Mouse (Mus musculus) heart, postnatal 0 days (tissue): ENCODE measurements around the gene Rapgef2. TPM values are rescaled to one million over a fixed set of nuclear protein-coding genes. Genes with fewer than 3 reads are reported as not detected.

Experiments used
- ATAC-seq: fragments of 200-750 bp; cut with Nextera tagmentation; 2 replicates; pipeline ENCODE4 v1.8.0; 2017; ENCODE audit warnings: low read depth, moderate number of reproducible peaks, moderate library complexity; ENCODE audit not compliant: insufficient read depth
- DNase-seq: peaks from one replicate; pipeline ENCODE4 v3.0.0-alpha.2; 2016; ENCODE audit warnings: low spot score
- H3K27ac ChIP-seq: fragments of 300-500 bp; sonication (generic); 2 replicates; pipeline ENCODE4 v1.5.1; 2014; ENCODE audit warnings: low read depth, mild to moderate bottlenecking
- H3K27me3 ChIP-seq: fragments of 300-500 bp; sonication (generic); 2 replicates; pipeline ENCODE4 v1.6.1; 2014; ENCODE audit warnings: low read length, mixed read lengths; ENCODE audit not compliant: control insufficient read depth, insufficient read depth
- H3K36me3 ChIP-seq: fragments of 300-500 bp; sonication (generic); replicated peaks from 2 replicates; pipeline ENCODE4 v1.6.1; 2014; ENCODE audit warnings: low read length, mixed read lengths; ENCODE audit not compliant: control insufficient read depth, insufficient read depth
- H3K4me1 ChIP-seq: fragments of 300-500 bp; sonication (generic); 2 replicates; pipeline ENCODE4 v1.6.1; 2014; ENCODE audit warnings: antibody characterized with exemption; ENCODE audit not compliant: control insufficient read depth, insufficient read depth
- H3K4me2 ChIP-seq: fragments of 300-500 bp; sonication (generic); 2 replicates; pipeline ENCODE4 v1.6.1; 2014; ENCODE audit warnings: low read depth, mild to moderate bottlenecking, low read length, moderate library complexity
- H3K4me3 ChIP-seq: fragments of 300-500 bp; sonication (generic); 2 replicates; pipeline ENCODE4 v1.5.1; 2014; ENCODE audit warnings: low read depth, low read length
- H3K9ac ChIP-seq: fragments of 300-500 bp; sonication (generic); replicated peaks from 2 replicates; pipeline ENCODE4 v1.6.1; 2014; ENCODE audit warnings: low read depth, low read length, mixed read lengths
- H3K9me3 ChIP-seq: fragments of 300-500 bp; sonication (generic); replicated peaks from 2 replicates; pipeline ENCODE4 v1.6.1; 2016; ENCODE audit warnings: low read length; ENCODE audit not compliant: control insufficient read depth
- CTCF ChIP-seq: IDR thresholded peaks from 2 replicates; pipeline ENCODE4 v1.5.1; 2016; ENCODE audit warnings: antibody characterized with exemption, control low read depth, low read depth
- EP300 ChIP-seq: IDR thresholded peaks from 2 replicates; pipeline ENCODE4 v1.6.1; 2016; ENCODE audit warnings: antibody characterized with exemption, low read depth
- WGBS: fragments of 180-500 bp; shearing (Covaris S2); extraction: QIAGEN DNeasy Blood & Tissue Kit; methylation state at CpG from one replicate; pipeline ENCODE4 v1.1.7; 2014; 5-methylcytosine and 5-hydroxymethylcytosine counted together
- polyA plus RNA-seq: library from polyadenylated mRNA; unstranded; fragments of >200 nt; fragmentation: Nextera tagmentation; extraction: Ambion mirVana; gene quantifications from 2 replicates; pipeline ENCODE4 v1.2.1, GENCODE M21; 2015
- total RNA-seq: library from RNA; depleted of rRNA; stranded (reverse); fragments of >200 nt; gene quantifications from 2 replicates; pipeline ENCODE4 v1.2.3, GENCODE M21; 2014; ENCODE audit warnings: low replicate concordance; rRNA removed

Gene Rapgef2
- total RNA-seq = 28.8 and 30.3 TPM in 2 replicates
- polyA plus RNA-seq = 3.3 and 3.5 TPM in 2 replicates

GRCm38 (mm10) chr3:79286376-79287107 is at the start of gene Rapgef2:
TSS of gene Rapgef2 (minus strand) at chr3:79286517.
- Histone ChIP-seq H3K27ac (peak within 1 kb of the TSS; percentile 98), H3K36me3 (no peaks in the 10 kb centered on the region), H3K9me3 (no peaks in the 10 kb centered on the region), H3K27me3 (no peaks in the 10 kb centered on the region), H3K4me3 (peak within 1 kb of the TSS; percentile 94), H3K4me2 (peak within 1 kb of the TSS; percentile 88), H3K9ac (peak within 1 kb of the TSS; percentile 93), H3K4me1 (peaks cover 41% of the 10 kb centered on the region)
- ATAC-seq (peak; percentile 82), DNase-seq (peak; percentile 79)
- WGBS = under 1% methylated on average over 60 of the region's 97 CpGs
- TF ChIP-seq EP300 = no peak
- 0 out of 2 replicates have a peak, but pooled peaks have one; percentile 2 for TF ChIP-seq CTCF

GRCm38 (mm10) chr3:79333643-79334200 is 47.4 kb upstream of the Rapgef2 start:
- no peaks in the 10 kb centered on the region for H3K36me3 ChIP-seq
- WGBS = 56% methylated on average over 8 of the region's 8 CpGs
- no peaks in the 10 kb centered on the region for H3K27me3 ChIP-seq
- TF ChIP-seq CTCF (no peak), EP300 (no peak)
- no peak overlapping the region for H3K27ac ChIP-seq
- H3K4me1 ChIP-seq = no peaks in the 10 kb centered on the region
- no peaks in the 10 kb centered on the region for H3K9me3 ChIP-seq
- H3K9ac ChIP-seq = no peak overlapping the region
- ATAC-seq (no peak), DNase-seq (no peak)
- H3K4me2 ChIP-seq = no peak overlapping the region
- no peak overlapping the region for H3K4me3 ChIP-seq

- Histone ChIP-seq H3K27me3 (no peaks in the 10 kb centered on the region), H3K27ac (no peak overlapping the region), H3K36me3 (no peaks in the 10 kb centered on the region), H3K4me2 (no peak overlapping the region), H3K4me3 (no peak overlapping the region), H3K9ac (no peak overlapping the region), H3K9me3 (no peaks in the 10 kb centered on the region), H3K4me1 (no peaks in the 10 kb centered on the region)
- 59% methylated on average over 7 of the region's 7 CpGs for WGBS
- no peak for DNase-seq
- ATAC-seq = no peak
- TF ChIP-seq CTCF (no peak), EP300 (no peak)
These were observed 46.7 kb upstream of the Rapgef2 start for GRCm38 (mm10) chr3:79333051-79333450.

- no peaks in the 10 kb centered on the region for H3K4me1 ChIP-seq
- WGBS = 52% methylated on average over 8 of the region's 8 CpGs
- H3K9me3 ChIP-seq = no peaks in the 10 kb centered on the region
- no peak overlapping the region for H3K9ac ChIP-seq
- TF ChIP-seq CTCF (no peak), EP300 (no peak)
- H3K4me2 ChIP-seq = no peak overlapping the region
- H3K4me3 ChIP-seq = no peak overlapping the region
- no peaks in the 10 kb centered on the region for H3K27me3 ChIP-seq
- no peak for ATAC-seq
- no peaks in the 10 kb centered on the region for H3K36me3 ChIP-seq
- no peak overlapping the region for H3K27ac ChIP-seq
- no peak for DNase-seq
These were observed 43.5 kb upstream of the Rapgef2 start for GRCm38 (mm10) chr3:79329691-79330315.

- Histone ChIP-seq H3K4me2 (peak overlapping the region; percentile 34), H3K27me3 (no peaks in the 10 kb centered on the region), H3K4me1 (no peaks in the 10 kb centered on the region), H3K27ac (no peak overlapping the region), H3K4me3 (no peak overlapping the region), H3K36me3 (no peaks in the 10 kb centered on the region), H3K9ac (no peak overlapping the region), H3K9me3 (no peaks in the 10 kb centered on the region)
- no peak for TF ChIP-seq EP300
- no peak for TF ChIP-seq CTCF
- 42% methylated on average over 10 of the region's 10 CpGs for WGBS
- DNase-seq = peak; percentile 18
- no peak for ATAC-seq
These were observed 38.6 kb upstream of the Rapgef2 start for GRCm38 (mm10) chr3:79324697-79325526.
